Mouse (Mus musculus): ENCODE data around the gene Pigg. TPM values are rescaled to one million over a fixed set of nuclear protein-coding genes. Genes with fewer than 3 reads are reported as not detected.
A peak's percentile ranks its signal among the peaks of the same experiment; 100 is the strongest.
"Not testable (repeated sequence)": the region's sequence is repeated elsewhere in the genome, so short reads cannot be mapped to it uniquely, and the experiment has no call there.

The Pigg gene
- polyA plus RNA-seq, 1 experiment from 2014 or later = 4.6 TPM

DNA sequence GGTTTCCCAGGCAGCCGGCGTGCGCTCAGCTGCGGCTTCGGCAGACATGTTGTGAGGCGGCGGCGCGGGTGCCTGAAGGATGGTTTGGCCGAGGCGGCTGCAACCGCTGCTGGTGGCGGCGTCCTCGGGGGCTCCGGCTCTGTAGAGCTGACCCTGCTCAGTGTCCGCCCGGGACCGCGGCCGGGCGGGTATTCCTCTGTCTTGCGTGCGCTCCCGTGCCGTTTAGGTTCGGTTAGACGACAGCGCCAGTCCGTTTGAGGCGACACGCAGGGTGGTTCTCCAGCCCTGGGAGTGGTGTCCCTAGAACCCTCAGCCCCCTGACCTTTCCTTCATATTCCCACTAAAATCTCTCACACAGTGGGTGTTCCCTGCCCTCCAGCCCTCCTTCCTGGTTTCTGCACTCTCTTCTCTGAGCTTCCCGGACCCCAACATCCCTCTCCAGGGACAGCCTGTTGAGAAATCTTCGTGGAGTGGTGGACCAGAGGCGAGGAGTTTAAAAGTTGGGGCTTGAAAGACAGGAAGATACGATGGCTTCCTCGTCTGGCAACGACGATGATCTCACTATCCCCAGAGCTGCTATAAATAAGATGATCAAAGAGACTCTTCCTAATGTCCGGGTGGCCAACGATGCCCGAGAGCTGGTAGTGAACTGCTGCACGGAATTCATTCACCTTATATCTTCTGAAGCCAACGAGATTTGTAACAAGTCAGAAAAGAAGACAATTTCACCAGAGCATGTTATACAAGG, 43.2 kb upstream of the Pigg start:
- DNase-seq (ENCODE audit: low spot score) (peak; percentile 32), ATAC-seq (peak; percentile 33)
- Histone ChIP-seq H3K9ac (replicated peaks; ENCODE audit: low read depth) (peak overlapping the region; percentile 86), H3K4me3 (ENCODE audit: low read depth, low read length) (peak overlapping the region; percentile 90), H3K9me3 (ENCODE audit: low read length) (no peaks in the 10 kb centered on the region), H3K36me3 (ENCODE audit: insufficient read depth, low read length) (no peaks in the 10 kb centered on the region), H3K27ac (ENCODE audit: low read length) (peak overlapping the region; percentile 90), H3K27me3 (replicated peaks; ENCODE audit: insufficient read depth, low read length) (no peaks in the 10 kb centered on the region), H3K4me2 (replicated peaks; ENCODE audit: low read depth, low read length) (peak overlapping the region; percentile 84), H3K4me1 (ENCODE audit: insufficient read depth, low read depth, low read length) (no peaks in the 10 kb centered on the region)
- TF ChIP-seq CTCF (IDR thresholded peaks at IDR 0.05) = no peak
- TF ChIP-seq EP300 (IDR thresholded peaks at IDR 0.05) = no peak
- 5% methylated on average over 27 of the region's 44 CpGs for WGBS

- Histone ChIP-seq H3K36me3 (ENCODE audit: insufficient read depth, low read length) (no peaks in the 10 kb centered on the region), H3K27ac (ENCODE audit: low read length) (peak overlapping the region; percentile 90), H3K9me3 (ENCODE audit: low read length) (no peaks in the 10 kb centered on the region), H3K4me3 (ENCODE audit: low read depth, low read length) (peak overlapping the region; percentile 90), H3K27me3 (replicated peaks; ENCODE audit: insufficient read depth, low read length) (no peaks in the 10 kb centered on the region), H3K4me1 (ENCODE audit: insufficient read depth, low read depth, low read length) (no peaks in the 10 kb centered on the region), H3K4me2 (replicated peaks; ENCODE audit: low read depth, low read length) (peak overlapping the region; percentile 84), H3K9ac (replicated peaks; ENCODE audit: low read depth) (peak overlapping the region; percentile 86)
- TF ChIP-seq EP300 (IDR thresholded peaks at IDR 0.05) (no peak), CTCF (IDR thresholded peaks at IDR 0.05) (no peak)
- ATAC-seq (no peak), DNase-seq (ENCODE audit: low spot score) (no peak)
- WGBS = 5% methylated on average over 7 of the region's 7 CpGs
Observed at GRCm38 (mm10) chr5:108269811-108270151, 42.6 kb upstream of the Pigg start.

GRCm38 (mm10) chr5:108270415-108270814, 42.0 kb upstream of the Pigg start:
- H3K27me3 ChIP-seq (replicated peaks; ENCODE audit: insufficient read depth, low read length) = no peaks in the 10 kb centered on the region
- no peaks in the 10 kb centered on the region for H3K9me3 ChIP-seq (ENCODE audit: low read length)
- peak overlapping the region; percentile 90 for H3K4me3 ChIP-seq (ENCODE audit: low read depth, low read length)
- H3K9ac ChIP-seq (replicated peaks; ENCODE audit: low read depth) = peak overlapping the region; percentile 86; the same call in 1 of the 2 replicates
- peak overlapping the region; percentile 84 for H3K4me2 ChIP-seq (replicated peaks; ENCODE audit: low read depth, low read length)
- DNase-seq (ENCODE audit: low spot score) = no peak
- no peak for ATAC-seq
- no peaks in the 10 kb centered on the region for H3K4me1 ChIP-seq (ENCODE audit: insufficient read depth, low read depth, low read length)
- no peak overlapping the region for H3K27ac ChIP-seq (ENCODE audit: low read length)
- TF ChIP-seq EP300 (IDR thresholded peaks at IDR 0.05) (no peak), CTCF (IDR thresholded peaks at IDR 0.05) (no peak)
- WGBS = 19% methylated on average over 9 of the region's 9 CpGs
- no peaks in the 10 kb centered on the region for H3K36me3 ChIP-seq (ENCODE audit: insufficient read depth, low read length)

DNA sequence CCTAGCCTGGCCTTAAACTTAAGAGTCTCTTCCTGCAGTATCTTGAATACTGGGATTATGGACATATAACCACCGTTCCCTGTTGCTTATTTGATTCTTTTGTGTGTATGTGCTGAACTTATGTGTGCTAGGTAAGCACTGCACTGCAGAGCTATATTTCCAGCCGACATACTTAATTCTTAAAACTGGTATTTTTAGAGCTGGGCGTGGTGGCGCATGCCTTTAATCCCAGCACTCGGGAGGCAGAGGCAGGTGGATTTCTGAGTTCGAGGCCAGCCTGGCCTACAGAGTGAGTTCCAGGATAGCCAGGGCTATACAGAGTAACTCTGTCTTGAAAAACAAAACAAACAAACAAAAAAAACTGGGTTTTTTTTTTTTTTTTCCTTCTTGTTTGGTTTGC, 41.1 kb upstream of the Pigg start:
- not testable (repeated sequence) for H3K9me3 ChIP-seq (ENCODE audit: low read length); H3K4me1 ChIP-seq (ENCODE audit: insufficient read depth, low read depth, low read length); H3K27ac ChIP-seq (ENCODE audit: low read length); H3K4me2 ChIP-seq (replicated peaks; ENCODE audit: low read depth, low read length); DNase-seq (ENCODE audit: low spot score); H3K4me3 ChIP-seq (ENCODE audit: low read depth, low read length); H3K27me3 ChIP-seq (replicated peaks; ENCODE audit: insufficient read depth, low read length); H3K9ac ChIP-seq (replicated peaks; ENCODE audit: low read depth); ATAC-seq; H3K36me3 ChIP-seq (ENCODE audit: insufficient read depth, low read length)
- WGBS = 84% methylated on average over 6 of the region's 6 CpGs

- TF ChIP-seq EP300 (IDR thresholded peaks at IDR 0.05) = no peak
- TF ChIP-seq CTCF (IDR thresholded peaks at IDR 0.05) = no peak
- Histone ChIP-seq H3K4me2 (replicated peaks; ENCODE audit: low read depth, low read length) (no peak overlapping the region), H3K4me1 (ENCODE audit: insufficient read depth, low read depth, low read length) (no peaks in the 10 kb centered on the region), H3K4me3 (ENCODE audit: low read depth, low read length) (no peak overlapping the region), H3K27ac (ENCODE audit: low read length) (no peak overlapping the region), H3K9me3 (ENCODE audit: low read length) (no peaks in the 10 kb centered on the region), H3K27me3 (replicated peaks; ENCODE audit: insufficient read depth, low read length) (no peaks in the 10 kb centered on the region), H3K9ac (replicated peaks; ENCODE audit: low read depth) (no peak overlapping the region), H3K36me3 (ENCODE audit: insufficient read depth, low read length) (no peaks in the 10 kb centered on the region)
- peak; percentile 67 for DNase-seq (ENCODE audit: low spot score)
- no peak for ATAC-seq
- WGBS = 43% methylated on average over 2 of the region's 2 CpGs
Observed at GRCm38 (mm10) chr5:108286957-108287356, 25.5 kb upstream of the Pigg start.

GRCm38 (mm10) chr5:108301567-108301966, 10.8 kb upstream of the Pigg start:
- Histone ChIP-seq H3K4me3 (ENCODE audit: low read depth, low read length) (no peak overlapping the region), H3K4me2 (replicated peaks; ENCODE audit: low read depth, low read length) (no peak overlapping the region), H3K9ac (replicated peaks; ENCODE audit: low read depth) (no peak overlapping the region), H3K36me3 (ENCODE audit: insufficient read depth, low read length) (no peaks in the 10 kb centered on the region), H3K4me1 (ENCODE audit: insufficient read depth, low read depth, low read length) (no peaks in the 10 kb centered on the region), H3K27ac (ENCODE audit: low read length) (no peak overlapping the region), H3K27me3 (replicated peaks; ENCODE audit: insufficient read depth, low read length) (no peaks in the 10 kb centered on the region), H3K9me3 (ENCODE audit: low read length) (no peaks in the 10 kb centered on the region)
- TF ChIP-seq EP300 (IDR thresholded peaks at IDR 0.05) (no peak), CTCF (IDR thresholded peaks at IDR 0.05) (no peak)
- no peak for DNase-seq (ENCODE audit: low spot score)
- WGBS = 37% methylated on average over 3 of the region's 3 CpGs
- no peak for ATAC-seq

All from lung, postnatal 0 days (tissue).